Mouse (Mus musculus) common myeloid progenitor, adult 5-6 weeks (primary cell): ENCODE measurements at regions not wholly inside any gene's neighbourhood (a gene's known extent, or its start where the extent isn't known, plus 50 kb on each side); places are given as distances from the start of the nearest gene placed in this dataset.

Experiments
- ATAC-seq: replicated peaks from 2 replicates; pipeline ENCODE4 v1.8.0; 2016; ENCODE audit warnings: low read depth, mild to moderate bottlenecking, moderate TSS enrichment, inconsistent platforms; ENCODE audit not compliant: poor library complexity, severe bottlenecking

DNA sequence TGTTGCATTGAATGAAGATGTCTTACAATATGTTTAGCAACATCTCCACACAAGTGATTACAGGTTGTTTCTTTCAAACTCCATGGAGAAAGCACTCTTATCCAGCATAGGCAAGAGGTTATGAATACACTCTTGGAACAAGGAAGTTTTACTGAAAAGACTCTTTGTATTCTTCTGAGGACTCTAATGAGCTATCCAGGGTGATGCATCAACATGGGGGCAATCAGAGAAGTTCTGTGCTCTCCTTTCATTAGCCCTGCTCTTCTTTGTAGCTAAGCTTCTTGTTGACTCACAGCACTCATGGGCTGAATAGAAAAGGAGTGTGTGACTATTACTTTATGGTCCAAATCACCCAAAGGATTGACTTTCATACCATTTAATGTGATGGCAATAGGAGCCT lies 242.6 kb upstream of the Tmem161b start:
- no peak for ATAC-seq

DNA sequence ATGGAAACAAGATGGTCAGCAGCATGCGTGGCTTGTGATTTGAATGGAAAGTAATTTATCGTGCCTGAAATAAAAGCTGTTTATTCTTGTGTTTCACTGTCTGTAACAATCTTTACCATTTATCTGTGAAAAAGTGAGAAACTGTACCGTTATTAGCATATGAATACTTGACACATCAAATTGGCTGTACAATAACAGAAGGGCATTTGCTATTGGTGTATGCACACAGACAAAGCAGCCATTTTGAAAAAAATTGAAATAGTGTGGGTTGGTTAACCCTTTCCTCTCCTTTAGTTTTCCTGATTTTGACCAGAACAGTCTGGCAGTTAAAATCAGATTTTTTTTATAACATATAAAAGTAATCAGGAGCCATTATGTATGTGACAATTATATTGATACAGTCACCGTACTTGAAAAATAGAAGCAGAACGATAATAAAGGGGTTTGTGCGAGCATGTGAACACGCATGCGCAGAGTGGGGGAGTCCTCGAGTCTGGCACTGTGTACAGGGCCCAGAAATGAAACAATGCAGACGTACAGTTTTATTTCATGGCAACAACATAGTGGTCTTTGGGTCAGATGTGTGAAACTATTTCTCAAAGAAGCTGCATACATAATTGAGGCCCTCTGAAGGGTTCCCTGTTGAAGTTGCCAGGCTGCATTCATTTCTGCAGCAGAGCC lies 237.3 kb upstream of the Tmem161b start:
- no peak for ATAC-seq

DNA sequence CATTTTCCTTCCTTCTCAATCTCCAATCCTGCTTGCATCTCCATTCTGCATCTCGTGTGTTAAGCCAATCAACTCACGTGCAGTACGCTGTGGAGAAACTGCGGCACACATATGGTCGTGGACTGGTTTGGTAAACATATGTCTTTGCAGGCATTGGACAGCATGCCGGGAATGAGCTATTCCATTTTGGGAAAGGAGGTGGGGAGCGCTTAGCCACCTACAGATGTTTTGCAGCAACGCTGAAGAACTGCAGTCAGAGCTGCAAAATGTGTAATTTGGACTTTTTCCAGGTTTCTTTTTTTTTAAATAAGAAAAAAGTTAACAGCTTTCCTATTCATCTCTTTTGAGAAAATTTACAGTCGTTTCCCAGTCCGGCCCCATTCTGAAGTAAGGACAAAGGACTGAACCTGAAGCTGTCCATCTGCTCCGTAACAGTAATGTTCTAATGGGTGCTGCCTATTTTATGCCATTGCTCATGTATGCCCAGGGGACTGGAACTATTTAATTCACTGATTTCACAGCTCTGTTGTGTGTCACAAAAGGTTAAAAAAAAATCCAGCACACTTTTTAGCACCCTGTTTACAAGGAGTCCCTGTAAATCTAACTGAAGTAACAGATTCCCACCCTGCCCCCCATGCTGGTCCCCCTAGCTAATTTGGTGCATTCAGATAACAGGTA lies 234.2 kb upstream of the Tmem161b start:
- ATAC-seq: no peak

GRCm38 (mm10) chr13:83988517-83988916 lies 233.6 kb upstream of the Tmem161b start:
- ATAC-seq: no peak

- ATAC-seq: no peak
These were observed 224.3 kb upstream of the Tmem161b start for GRCm38 (mm10) chr13:83997599-83998369.

- ATAC-seq: no peak
These were observed 200.3 kb upstream of the Tmem161b start for GRCm38 (mm10) chr13:84021771-84022170.

- no peak for ATAC-seq
These were observed 199.1 kb upstream of the Tmem161b start for GRCm38 (mm10) chr13:84023021-84023420.

DNA sequence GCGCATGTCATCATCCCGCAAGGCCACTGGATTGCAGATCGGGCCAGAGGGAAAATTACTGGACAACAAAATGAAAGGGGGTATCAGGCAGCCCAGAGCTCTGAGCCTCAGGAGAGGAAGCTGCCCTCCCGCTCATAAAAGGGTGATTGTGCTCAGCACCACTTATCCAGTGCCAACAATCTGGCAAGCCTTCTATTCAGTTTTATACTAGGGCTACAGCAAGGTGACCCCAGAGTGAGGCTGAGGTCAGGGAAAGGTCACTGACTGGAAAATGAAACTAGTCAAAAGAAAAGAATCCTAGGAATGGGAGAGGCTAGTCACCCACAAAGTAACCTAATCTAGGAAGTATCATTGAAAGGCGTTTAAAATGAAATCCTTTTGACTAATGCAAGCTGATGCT lies 198.5 kb upstream of the Tmem161b start:
- ATAC-seq: no peak

DNA sequence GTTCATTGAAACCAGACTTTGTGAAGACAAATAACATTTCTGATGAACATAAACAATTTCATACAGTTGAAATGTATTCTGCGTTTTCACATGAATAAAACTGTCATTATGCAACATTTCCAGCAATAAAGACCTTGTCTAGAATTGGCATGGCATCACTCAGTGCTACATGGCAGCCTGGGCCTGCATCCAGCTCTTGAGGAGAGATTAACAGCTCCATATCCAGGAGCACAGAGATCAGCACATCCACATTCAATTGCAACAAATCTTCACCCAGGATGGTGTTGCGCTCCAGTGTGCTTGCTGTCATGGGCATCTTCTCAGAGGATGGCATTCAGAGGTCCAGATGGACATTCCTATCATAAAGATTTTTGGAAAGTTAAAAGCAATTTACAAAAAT lies 196.7 kb upstream of the Tmem161b start:
- no peak for ATAC-seq

GRCm38 (mm10) chr13:84047736-84048135 lies 174.4 kb upstream of the Tmem161b start:
- ATAC-seq: no peak

DNA sequence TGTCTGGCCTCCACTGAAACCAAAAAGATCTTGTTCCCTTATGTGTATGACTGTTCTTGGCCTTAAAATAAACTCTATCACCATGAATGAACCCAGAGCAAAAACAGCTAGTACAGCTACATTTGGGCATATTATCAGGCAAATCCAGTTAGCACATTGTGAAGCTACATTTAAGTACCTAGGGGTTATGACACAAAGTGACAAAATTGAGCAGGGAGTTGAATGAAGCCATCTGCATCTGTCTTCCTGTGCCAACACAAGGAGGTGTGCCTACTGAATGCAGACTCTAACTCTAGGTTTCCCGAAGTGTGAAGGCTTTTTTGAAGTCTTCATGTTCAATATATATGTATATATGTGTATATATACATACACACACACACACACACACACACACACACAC lies 169.9 kb upstream of the Tmem161b start:
- no peak for ATAC-seq

DNA sequence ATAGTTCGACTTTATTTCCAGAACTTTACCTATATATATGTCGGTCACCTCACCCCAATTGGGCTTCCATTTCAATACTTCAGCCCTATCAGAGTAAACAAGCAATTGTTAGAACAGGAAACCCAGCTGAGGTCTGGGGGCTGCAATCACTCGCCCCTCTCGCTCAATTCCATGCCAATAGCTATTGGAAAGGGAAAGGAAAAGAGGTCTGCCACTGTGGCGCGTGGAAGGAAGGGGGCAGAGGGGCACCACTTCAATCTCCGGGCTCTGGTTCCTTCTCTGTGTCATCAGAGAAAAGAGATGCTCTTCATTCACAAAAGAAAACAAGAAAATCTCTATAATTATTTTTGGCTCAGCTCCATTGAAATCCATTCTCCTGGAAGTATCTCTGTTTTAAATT lies 167.1 kb upstream of the Tmem161b start:
- no peak for ATAC-seq

DNA sequence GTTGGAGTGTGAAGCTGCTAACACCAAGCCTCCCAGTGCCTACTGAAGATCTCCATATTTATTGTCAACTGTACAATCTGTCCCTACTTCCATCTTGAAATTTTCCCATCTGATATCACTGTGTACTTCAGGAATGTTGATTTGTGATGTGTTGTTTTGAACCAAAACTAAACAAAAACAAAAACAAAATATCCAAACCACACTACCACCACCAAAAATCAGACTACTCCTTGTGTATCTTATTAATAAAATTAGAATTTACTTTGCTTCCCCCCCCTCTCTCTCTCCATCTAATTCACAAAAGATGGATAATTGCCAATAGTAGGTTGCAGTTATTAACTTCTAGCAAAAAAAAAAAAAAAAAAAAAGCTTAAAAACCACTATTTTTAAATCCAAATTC lies 166.5 kb upstream of the Tmem161b start:
- no peak for ATAC-seq

GRCm38 (mm10) chr13:84056451-84056850 lies 165.6 kb upstream of the Tmem161b start:
- no peak for ATAC-seq

DNA sequence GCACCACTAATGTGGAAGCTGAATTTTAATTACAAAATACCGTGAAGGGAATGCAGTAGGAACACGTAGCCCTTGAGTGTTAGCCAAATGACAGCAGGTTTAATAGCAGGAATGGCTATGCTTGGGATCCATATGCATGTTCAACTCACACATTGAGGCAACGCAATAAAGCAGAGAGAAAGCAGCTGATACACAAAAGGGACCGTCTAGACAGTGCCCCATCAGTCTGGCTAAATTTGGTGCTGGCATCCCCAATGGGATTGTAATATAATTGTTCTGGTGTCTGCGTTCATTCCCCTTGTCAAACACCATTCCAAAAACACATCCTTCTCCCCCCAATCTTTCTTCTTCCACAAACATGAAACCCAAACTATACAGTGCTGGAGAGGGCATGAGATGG lies 165.1 kb upstream of the Tmem161b start:
- ATAC-seq: no peak

- no peak for ATAC-seq
These were observed 164.6 kb upstream of the Tmem161b start for GRCm38 (mm10) chr13:84057456-84057855.

GRCm38 (mm10) chr13:84058251-84058650 lies 163.8 kb upstream of the Tmem161b start:
- no peak for ATAC-seq

- ATAC-seq: peak; percentile 42; the same call in 1 of the 2 replicates
These were observed 163.0 kb upstream of the Tmem161b start for GRCm38 (mm10) chr13:84059031-84059651.

DNA sequence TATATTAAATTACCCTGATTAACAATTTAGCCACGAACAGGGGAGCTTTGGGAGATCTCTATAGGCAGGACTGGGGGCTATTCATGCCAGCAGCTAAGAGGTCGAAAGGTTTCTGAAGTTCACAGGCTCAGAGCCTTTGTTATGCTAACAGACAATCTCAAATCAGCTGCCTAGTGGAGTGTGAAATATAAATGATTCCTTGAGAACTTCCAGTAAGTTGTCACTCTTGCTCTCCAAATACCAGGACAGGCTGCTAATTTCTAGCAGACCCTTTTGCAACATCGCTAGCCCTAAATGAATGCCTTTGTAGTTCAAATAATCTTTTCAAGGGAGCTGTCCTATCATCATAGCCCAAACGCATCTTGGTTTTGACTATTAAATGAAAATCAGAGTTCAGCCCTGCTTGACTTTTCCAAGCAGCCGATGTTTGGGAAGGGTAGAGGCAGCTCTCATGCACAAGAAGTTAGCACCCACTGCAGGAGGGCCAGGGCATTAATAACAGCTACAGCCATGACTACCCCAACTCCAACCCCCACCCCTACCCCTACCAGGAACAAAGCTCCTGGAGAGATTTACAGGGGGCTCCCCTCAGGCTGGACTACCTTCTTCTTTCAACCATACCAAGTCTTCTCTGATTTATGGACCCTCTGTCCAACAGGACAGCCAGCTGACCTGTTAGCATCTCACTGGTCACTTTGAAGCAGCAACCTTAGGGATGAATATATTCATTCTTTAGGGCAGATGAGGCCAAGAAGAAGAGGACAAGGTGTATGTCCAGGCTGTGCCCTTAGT lies 162.2 kb upstream of the Tmem161b start:
- ATAC-seq: no peak

- no peak for ATAC-seq
These were observed 161.7 kb upstream of the Tmem161b start for GRCm38 (mm10) chr13:84060453-84060834.
